Mouse (Mus musculus): ENCODE results near the gene Fcnb. TPM values are rescaled to one million over a fixed set of nuclear protein-coding genes. Genes with fewer than 3 reads are reported as not detected.

Gene Fcnb
- polyA plus RNA-seq, 1 experiment from 2014 or later = not detected

DNA sequence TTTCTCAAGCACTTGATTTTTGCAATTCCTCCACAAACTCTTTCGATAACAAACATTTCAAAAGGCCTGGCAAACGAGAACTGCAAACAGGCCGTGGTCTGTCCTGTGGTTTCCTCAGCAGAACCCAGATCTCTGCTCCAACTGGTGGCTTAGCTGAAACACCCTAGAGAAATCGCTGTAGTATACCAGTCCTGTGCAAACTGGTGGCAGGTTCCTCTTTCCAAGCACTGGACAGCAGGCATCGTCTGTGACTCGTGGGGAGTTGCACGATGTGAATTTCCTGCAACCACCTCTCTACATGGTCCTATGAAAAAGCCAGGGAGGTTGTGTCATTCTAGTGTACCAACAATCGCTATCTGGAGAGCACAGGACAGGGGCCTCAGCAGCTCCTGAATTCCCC lies 7.4 kb upstream of the Fcnb start:
- DNase-seq = no peak
- peaks cover 23% of the 10 kb centered on the region for H3K4me1 ChIP-seq (ENCODE audit: control insufficient read depth, insufficient read depth, low read length)
- H3K27me3 ChIP-seq (ENCODE audit: control insufficient read depth, insufficient read depth, low read length) = no peaks in the 10 kb centered on the region
- no peaks in the 10 kb centered on the region for H3K9me3 ChIP-seq (ENCODE audit: control insufficient read depth, low read length)
- no peak overlapping the region for H3K4me2 ChIP-seq (ENCODE audit: low read length)
- H3K27ac ChIP-seq (replicated peaks; ENCODE audit: low read depth, low read length) = peak overlapping the region; percentile 83; the same call in 1 of the 2 replicates
- no peak overlapping the region for H3K9ac ChIP-seq (replicated peaks; ENCODE audit: low read length)
- 96% methylated on average over 8 of the region's 8 CpGs for WGBS
- no peaks in the 10 kb centered on the region for H3K36me3 ChIP-seq (ENCODE audit: control insufficient read depth, insufficient read depth, low read length)
- ATAC-seq (ENCODE audit: low FRiP score, low TSS enrichment) = no peak
- no peak overlapping the region for H3K4me3 ChIP-seq (replicated peaks; ENCODE audit: low read depth, low read length)

- ATAC-seq (ENCODE audit: low FRiP score, low TSS enrichment) (peak; percentile 74; the same call in 1 of the 2 replicates), DNase-seq (peak; percentile 72)
- Histone ChIP-seq H3K9me3 (ENCODE audit: control insufficient read depth, low read length) (no peaks in the 10 kb centered on the region), H3K4me1 (ENCODE audit: control insufficient read depth, insufficient read depth, low read length) (peaks cover 23% of the 10 kb centered on the region), H3K36me3 (ENCODE audit: control insufficient read depth, insufficient read depth, low read length) (no peaks in the 10 kb centered on the region), H3K27ac (replicated peaks; ENCODE audit: low read depth, low read length) (peak overlapping the region; percentile 83), H3K9ac (replicated peaks; ENCODE audit: low read length) (peak overlapping the region; percentile 4; the same call in 1 of the 2 replicates), H3K27me3 (ENCODE audit: control insufficient read depth, insufficient read depth, low read length) (no peaks in the 10 kb centered on the region), H3K4me3 (replicated peaks; ENCODE audit: low read depth, low read length) (no peak overlapping the region), H3K4me2 (ENCODE audit: low read length) (no peak overlapping the region)
- 31% methylated on average over 6 of the region's 6 CpGs for WGBS
These were observed 6.4 kb upstream of the Fcnb start for GRCm38 (mm10) chr2:28091042-28091441.

DNA sequence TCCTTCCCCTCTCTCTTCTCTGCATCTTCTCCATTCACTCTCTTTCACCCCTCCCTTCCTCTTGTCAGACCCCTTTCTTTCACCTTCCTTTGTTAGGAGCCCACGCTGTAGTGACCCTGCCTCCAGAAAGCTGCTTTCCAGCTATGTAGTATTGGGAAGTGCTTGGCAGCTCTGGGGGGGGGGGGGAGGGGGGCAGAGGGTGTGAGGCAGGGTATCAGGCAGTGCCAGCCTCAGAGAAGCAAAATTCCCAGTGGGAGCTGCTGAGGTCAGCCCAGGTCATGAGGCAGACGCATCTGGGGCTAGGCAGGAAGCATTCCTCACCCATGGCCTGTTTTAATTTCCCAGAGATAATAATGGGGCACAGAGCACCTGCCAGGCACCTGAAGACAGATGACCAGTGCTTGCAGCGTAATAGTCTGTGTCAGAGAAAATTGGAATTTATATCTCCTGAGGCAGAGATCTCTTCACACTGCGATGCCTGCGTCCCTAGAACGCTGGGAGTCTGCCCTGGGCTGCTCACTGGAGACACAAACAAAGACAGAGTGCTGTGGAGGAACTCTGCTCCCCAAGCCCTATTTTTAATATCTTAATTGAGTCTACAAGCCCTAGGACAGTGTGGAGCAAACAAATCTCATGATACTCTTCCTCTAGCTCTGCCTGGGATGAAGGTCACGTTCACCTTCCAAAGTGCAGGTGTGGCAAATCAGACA lies 5.8 kb upstream of the Fcnb start:
- H3K36me3 ChIP-seq (ENCODE audit: control insufficient read depth, insufficient read depth, low read length) = no peaks in the 10 kb centered on the region
- H3K4me3 ChIP-seq (replicated peaks; ENCODE audit: low read depth, low read length) = no peak overlapping the region
- H3K27ac ChIP-seq (replicated peaks; ENCODE audit: low read depth, low read length) = peak overlapping the region; percentile 83
- H3K4me1 ChIP-seq (ENCODE audit: control insufficient read depth, insufficient read depth, low read length) = peaks cover 23% of the 10 kb centered on the region
- H3K9me3 ChIP-seq (ENCODE audit: control insufficient read depth, low read length) = no peaks in the 10 kb centered on the region
- no peak overlapping the region for H3K4me2 ChIP-seq (ENCODE audit: low read length)
- H3K9ac ChIP-seq (replicated peaks; ENCODE audit: low read length) = 0 out of 2 replicates have a peak overlapping the region, but pooled peaks have one; percentile 4
- DNase-seq = peak; percentile 48
- 29% methylated on average over 7 of the region's 7 CpGs for WGBS
- no peaks in the 10 kb centered on the region for H3K27me3 ChIP-seq (ENCODE audit: control insufficient read depth, insufficient read depth, low read length)
- no peak for ATAC-seq (ENCODE audit: low FRiP score, low TSS enrichment)

- Histone ChIP-seq H3K4me2 (ENCODE audit: low read length) (no peak overlapping the region), H3K9me3 (ENCODE audit: control insufficient read depth, low read length) (no peaks in the 10 kb centered on the region), H3K27ac (replicated peaks; ENCODE audit: low read depth, low read length) (no peak overlapping the region), H3K36me3 (ENCODE audit: control insufficient read depth, insufficient read depth, low read length) (no peaks in the 10 kb centered on the region), H3K4me3 (replicated peaks; ENCODE audit: low read depth, low read length) (no peak overlapping the region), H3K9ac (replicated peaks; ENCODE audit: low read length) (no peak overlapping the region), H3K27me3 (ENCODE audit: control insufficient read depth, insufficient read depth, low read length) (no peaks in the 10 kb centered on the region), H3K4me1 (ENCODE audit: control insufficient read depth, insufficient read depth, low read length) (peaks cover 23% of the 10 kb centered on the region)
- WGBS = 87% methylated on average over 5 of the region's 5 CpGs
- DNase-seq (peak; percentile 37), ATAC-seq (ENCODE audit: low FRiP score, low TSS enrichment) (no peak)
These were observed 4.4 kb upstream of the Fcnb start for GRCm38 (mm10) chr2:28089095-28089494.

DNA sequence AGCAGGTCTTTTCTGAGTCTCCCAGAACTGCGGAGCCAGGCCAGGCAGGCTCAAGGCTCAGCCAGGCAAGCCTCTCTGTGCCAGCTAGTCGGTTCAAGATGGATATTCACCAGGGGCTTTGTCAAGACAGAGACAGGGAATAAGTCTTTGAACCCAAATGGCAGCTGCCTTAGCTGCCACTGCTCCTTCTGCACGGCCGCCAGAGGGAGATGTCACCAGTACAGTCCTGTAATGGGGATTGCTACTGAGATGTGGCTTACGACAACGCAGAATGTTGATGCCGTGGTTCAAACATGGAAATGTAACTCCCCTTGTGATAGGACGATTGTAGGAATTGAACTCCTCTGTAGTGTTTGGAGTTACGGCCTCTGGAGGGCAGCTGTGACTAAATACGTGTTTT lies 1.4 kb upstream of the Fcnb start:
- Histone ChIP-seq H3K4me3 (replicated peaks; ENCODE audit: low read depth, low read length) (no peak overlapping the region), H3K27ac (replicated peaks; ENCODE audit: low read depth, low read length) (no peak overlapping the region), H3K9me3 (ENCODE audit: control insufficient read depth, low read length) (no peaks in the 10 kb centered on the region), H3K36me3 (ENCODE audit: control insufficient read depth, insufficient read depth, low read length) (no peaks in the 10 kb centered on the region), H3K4me1 (ENCODE audit: control insufficient read depth, insufficient read depth, low read length) (peaks cover 16% of the 10 kb centered on the region), H3K9ac (replicated peaks; ENCODE audit: low read length) (no peak overlapping the region), H3K4me2 (ENCODE audit: low read length) (no peak overlapping the region), H3K27me3 (ENCODE audit: control insufficient read depth, insufficient read depth, low read length) (no peaks in the 10 kb centered on the region)
- 81% methylated on average over 10 of the region's 10 CpGs for WGBS
- DNase-seq (no peak), ATAC-seq (ENCODE audit: low FRiP score, low TSS enrichment) (no peak)

DNA sequence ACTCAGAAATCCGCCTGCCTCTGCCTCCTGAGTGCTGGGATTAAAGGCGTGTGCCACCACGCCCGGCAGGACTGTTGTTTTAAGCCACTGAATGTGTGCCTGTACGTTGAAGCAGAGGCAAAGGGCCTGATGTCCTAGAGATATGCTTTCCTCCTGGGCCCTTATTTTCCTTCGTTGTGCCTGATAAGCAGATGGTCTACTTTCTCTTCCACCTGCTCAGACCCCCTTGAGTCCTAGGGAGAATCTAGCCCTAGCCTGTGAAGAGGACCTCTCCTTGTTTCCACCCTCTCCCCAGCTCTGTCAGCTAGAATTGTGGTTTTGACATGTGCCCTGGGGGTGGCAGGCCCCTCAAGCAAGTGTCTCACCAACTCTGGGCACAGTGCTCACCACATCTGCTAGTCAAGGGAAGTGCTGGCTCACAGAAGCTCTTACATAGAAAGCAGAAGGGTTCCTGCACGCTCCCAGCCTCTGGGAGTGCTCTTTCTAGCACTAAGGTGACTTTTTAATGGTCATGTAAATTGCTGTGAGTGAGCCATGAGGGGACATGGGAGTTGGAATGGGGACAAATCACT lies 9.0 kb downstream of the Fcnb start:
- Histone ChIP-seq H3K4me3 (replicated peaks; ENCODE audit: low read depth, low read length) (no peak overlapping the region), H3K27ac (replicated peaks; ENCODE audit: low read depth, low read length) (no peak overlapping the region), H3K4me1 (ENCODE audit: control insufficient read depth, insufficient read depth, low read length) (no peaks in the 10 kb centered on the region), H3K36me3 (ENCODE audit: control insufficient read depth, insufficient read depth, low read length) (no peaks in the 10 kb centered on the region), H3K27me3 (ENCODE audit: control insufficient read depth, insufficient read depth, low read length) (no peaks in the 10 kb centered on the region), H3K4me2 (ENCODE audit: low read length) (no peak overlapping the region), H3K9ac (replicated peaks; ENCODE audit: low read length) (no peak overlapping the region), H3K9me3 (ENCODE audit: control insufficient read depth, low read length) (no peaks in the 10 kb centered on the region)
- DNase-seq (no peak), ATAC-seq (ENCODE audit: low FRiP score, low TSS enrichment) (no peak)
- WGBS = 85% methylated on average over 7 of the region's 7 CpGs

DNA sequence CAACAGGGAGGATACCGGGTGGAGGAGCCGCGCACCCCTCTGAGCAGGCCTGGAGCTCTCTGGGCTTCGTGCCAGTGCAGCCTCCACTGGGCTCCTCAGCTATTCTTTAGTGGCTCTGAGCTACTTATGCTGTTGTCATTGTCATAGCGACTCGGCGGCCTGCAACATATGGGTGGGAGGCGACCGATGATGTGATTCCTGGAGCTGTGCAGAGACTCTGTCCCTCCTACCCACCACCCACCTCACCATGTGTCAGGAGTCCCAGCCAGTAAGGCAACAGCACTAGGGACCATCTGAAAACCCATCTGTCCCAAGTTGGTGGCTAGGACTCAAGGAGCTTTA lies 16.2 kb downstream of the Fcnb start:
- peak; percentile 68 for DNase-seq
- no peaks in the 10 kb centered on the region for H3K4me1 ChIP-seq (ENCODE audit: control insufficient read depth, insufficient read depth, low read length)
- H3K36me3 ChIP-seq (ENCODE audit: control insufficient read depth, insufficient read depth, low read length) = no peaks in the 10 kb centered on the region
- peak; percentile 68 for ATAC-seq (ENCODE audit: low FRiP score, low TSS enrichment)
- no peaks in the 10 kb centered on the region for H3K9me3 ChIP-seq (ENCODE audit: control insufficient read depth, low read length)
- no peaks in the 10 kb centered on the region for H3K27me3 ChIP-seq (ENCODE audit: control insufficient read depth, insufficient read depth, low read length)
- WGBS = 49% methylated on average over 9 of the region's 9 CpGs
- H3K4me3 ChIP-seq (replicated peaks; ENCODE audit: low read depth, low read length) = no peak overlapping the region
- H3K9ac ChIP-seq (replicated peaks; ENCODE audit: low read length) = no peak overlapping the region
- H3K4me2 ChIP-seq (ENCODE audit: low read length) = no peak overlapping the region
- H3K27ac ChIP-seq (replicated peaks; ENCODE audit: low read depth, low read length) = peak overlapping the region; percentile 37; the same call in 1 of the 2 replicates

DNA sequence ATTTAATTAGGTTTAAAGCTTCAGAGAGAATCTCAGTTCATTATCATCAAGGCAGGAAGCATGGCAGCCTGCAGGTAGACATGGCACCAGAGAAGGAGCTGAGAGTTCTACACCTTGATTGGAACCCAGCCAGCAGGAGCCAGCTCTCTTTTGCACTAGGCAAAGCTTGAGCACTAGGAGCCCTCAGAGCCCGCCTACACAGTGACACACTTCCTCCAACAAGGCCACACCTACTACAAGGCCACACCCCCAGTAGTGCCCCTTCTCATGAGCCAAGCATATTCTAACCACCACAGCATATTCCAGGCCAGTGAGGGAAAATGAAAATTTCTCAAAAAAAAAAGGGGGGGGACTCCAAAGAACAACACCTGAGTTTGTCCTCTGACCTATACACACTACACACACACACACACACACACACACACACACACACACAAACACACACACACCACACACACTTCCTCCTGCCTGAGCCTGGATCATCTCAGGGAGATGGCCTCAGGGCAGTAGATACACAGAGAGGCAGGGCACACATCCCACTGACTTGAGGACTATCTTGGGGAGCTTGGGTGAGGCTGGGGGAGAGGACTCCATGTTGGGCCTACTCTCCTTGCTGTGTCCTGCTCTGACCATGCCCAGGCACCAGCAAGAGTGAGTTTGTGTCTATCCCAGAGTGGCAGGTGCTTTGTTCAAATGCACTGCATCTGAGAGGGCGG lies 16.7 kb downstream of the Fcnb start:
- WGBS = 67% methylated on average over 2 of the region's 2 CpGs
- Histone ChIP-seq H3K36me3 (ENCODE audit: control insufficient read depth, insufficient read depth, low read length) (no peaks in the 10 kb centered on the region), H3K27me3 (ENCODE audit: control insufficient read depth, insufficient read depth, low read length) (no peaks in the 10 kb centered on the region), H3K27ac (replicated peaks; ENCODE audit: low read depth, low read length) (0 out of 2 replicates have a peak overlapping the region, but pooled peaks have one; percentile 0), H3K4me2 (ENCODE audit: low read length) (no peak overlapping the region), H3K9ac (replicated peaks; ENCODE audit: low read length) (no peak overlapping the region), H3K4me1 (ENCODE audit: control insufficient read depth, insufficient read depth, low read length) (no peaks in the 10 kb centered on the region), H3K9me3 (ENCODE audit: control insufficient read depth, low read length) (no peaks in the 10 kb centered on the region), H3K4me3 (replicated peaks; ENCODE audit: low read depth, low read length) (no peak overlapping the region)
- DNase-seq (no peak), ATAC-seq (ENCODE audit: low FRiP score, low TSS enrichment) (no peak; the same call in none of the 2 replicates)
